Mouse (Mus musculus): ENCODE data around the gene Syne1. TPM values are rescaled to one million over a fixed set of nuclear protein-coding genes. Genes with fewer than 3 reads are reported as not detected.

The Syne1 gene
- polyA plus RNA-seq, 1 experiment: 38.7 TPM

DNA sequence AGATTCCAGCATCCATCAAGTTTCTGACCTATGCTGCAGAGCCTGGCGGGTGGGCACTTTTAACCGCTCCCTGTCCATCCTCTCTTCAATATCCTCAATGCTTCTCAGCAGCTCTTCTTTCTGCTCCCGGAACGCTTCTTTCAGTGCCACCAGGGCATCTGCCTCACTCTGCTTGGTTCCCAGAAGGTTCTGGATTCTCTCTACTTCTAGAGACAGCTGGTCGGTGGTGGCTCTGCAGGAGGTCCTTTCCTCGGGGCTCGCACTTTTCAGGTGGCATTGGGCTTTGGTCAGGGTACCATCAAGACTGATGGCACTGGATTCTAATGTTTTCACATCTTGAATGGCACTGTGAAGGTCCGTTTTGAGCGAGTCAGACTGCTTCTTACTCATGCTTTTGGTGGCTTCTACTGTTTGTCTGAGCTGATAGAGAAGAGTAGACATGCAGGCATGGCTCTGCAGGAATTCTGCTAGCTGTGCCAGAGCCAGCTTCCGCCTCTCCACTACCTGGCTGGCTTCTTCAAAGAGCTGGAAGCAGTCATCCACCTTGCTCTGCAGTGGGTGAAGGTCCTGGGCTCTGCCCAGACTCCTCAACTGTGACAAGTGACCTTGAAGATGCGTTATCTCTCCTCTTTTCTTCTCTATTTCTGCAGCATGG lies 227.4 kb downstream of the Syne1 start:
- TF ChIP-seq CTCF (IDR thresholded peaks at IDR 0.05; ENCODE audit: borderline replicate concordance, insufficient read depth, low read length) (no peak), POLR2A (IDR thresholded peaks at IDR 0.05; ENCODE audit: low read depth, low read length) (no peak)

DNA sequence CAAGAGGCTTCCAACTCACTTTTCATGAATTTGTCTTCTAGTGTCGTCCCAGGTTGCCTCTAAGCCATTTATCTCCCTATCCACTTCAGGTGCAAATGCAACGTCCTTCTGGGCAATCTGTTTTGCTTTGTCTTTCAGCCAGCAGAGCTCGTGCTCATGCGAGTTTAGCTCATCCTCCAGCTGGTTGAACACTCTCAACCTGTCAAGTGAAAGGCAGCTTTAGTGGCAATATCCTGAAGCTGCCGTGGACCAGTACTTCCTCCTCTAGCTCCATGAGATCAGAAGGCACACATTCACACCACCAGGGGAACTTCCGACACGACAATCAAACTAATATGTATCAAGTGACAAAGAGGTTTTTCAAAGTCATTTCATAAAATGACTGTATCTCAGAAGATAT lies 228.7 kb downstream of the Syne1 start:
- no peak overlapping the region for H3K4me3 ChIP-seq (ENCODE audit: insufficient read depth, low read length)
- no peak for TF ChIP-seq CTCF (IDR thresholded peaks at IDR 0.05; ENCODE audit: borderline replicate concordance, insufficient read depth, low read length)
- TF ChIP-seq POLR2A (IDR thresholded peaks at IDR 0.05; ENCODE audit: low read depth, low read length): no peak
- no peaks in the 10 kb centered on the region for H3K4me1 ChIP-seq (ENCODE audit: control insufficient read depth, insufficient read depth, low read length)
- no peak overlapping the region for H3K27ac ChIP-seq (ENCODE audit: insufficient read depth, low read length)

More for the DNA sequence above, 227.4 kb downstream of the Syne1 start:
- Histone ChIP-seq H3K4me1 (ENCODE audit: control insufficient read depth, insufficient read depth, low read length) (no peaks in the 10 kb centered on the region), H3K27ac (ENCODE audit: insufficient read depth, low read length) (no peak overlapping the region), H3K4me3 (ENCODE audit: insufficient read depth, low read length) (no peak overlapping the region)

DNA sequence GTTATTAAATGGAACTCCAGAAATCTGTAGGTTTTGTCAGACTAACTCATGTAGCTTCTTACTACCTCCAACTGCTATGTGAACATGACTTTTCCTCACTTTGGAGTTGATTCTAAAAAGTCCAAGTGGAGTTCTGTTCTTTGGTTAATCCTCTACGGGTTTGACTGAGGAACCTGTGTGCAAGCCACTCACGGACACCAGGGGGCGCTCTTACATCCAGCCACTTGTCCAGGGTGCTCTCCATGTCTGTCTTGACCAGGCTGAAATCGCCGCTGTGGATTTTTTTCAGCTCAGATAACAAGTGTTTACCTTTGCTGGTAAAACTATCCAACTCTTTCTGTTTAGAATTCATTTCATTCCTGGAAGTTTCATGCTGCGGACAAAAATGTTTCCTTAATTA lies 233.7 kb downstream of the Syne1 start:
- Histone ChIP-seq H3K4me3 (ENCODE audit: insufficient read depth, low read length) (no peak overlapping the region), H3K4me1 (ENCODE audit: control insufficient read depth, insufficient read depth, low read length) (no peaks in the 10 kb centered on the region), H3K27ac (ENCODE audit: insufficient read depth, low read length) (no peak overlapping the region)
- TF ChIP-seq CTCF (IDR thresholded peaks at IDR 0.05; ENCODE audit: borderline replicate concordance, insufficient read depth, low read length) (peak; percentile 79; the same call in 1 of the 2 replicates), POLR2A (IDR thresholded peaks at IDR 0.05; ENCODE audit: low read depth, low read length) (no peak)

DNA sequence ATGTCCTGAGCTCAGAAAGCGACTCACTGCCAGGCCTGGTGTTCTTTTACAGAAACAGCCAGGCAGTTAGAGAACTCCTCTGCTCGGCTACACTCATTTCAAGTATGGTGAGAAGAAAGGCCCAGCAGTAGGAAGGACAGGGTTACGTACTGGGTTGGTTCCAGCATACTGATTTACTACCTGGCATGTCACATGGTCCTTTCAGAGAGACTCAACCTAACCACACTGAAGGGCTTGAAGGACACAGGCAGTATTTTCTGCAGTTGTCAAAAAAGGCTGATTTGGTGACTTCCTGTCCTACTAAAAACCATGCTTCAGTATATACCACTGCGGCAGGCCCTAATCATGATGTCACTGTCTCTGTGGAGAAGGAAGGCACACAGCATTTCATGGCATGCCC lies 238.8 kb downstream of the Syne1 start:
- Histone ChIP-seq H3K4me3 (ENCODE audit: insufficient read depth, low read length) (no peak overlapping the region), H3K4me1 (ENCODE audit: control insufficient read depth, insufficient read depth, low read length) (peaks cover 9% of the 10 kb centered on the region; the same call in 1 of the 2 replicates), H3K27ac (ENCODE audit: insufficient read depth, low read length) (no peak overlapping the region)
- TF ChIP-seq POLR2A (IDR thresholded peaks at IDR 0.05; ENCODE audit: low read depth, low read length) (no peak), CTCF (IDR thresholded peaks at IDR 0.05; ENCODE audit: borderline replicate concordance, insufficient read depth, low read length) (no peak)

DNA sequence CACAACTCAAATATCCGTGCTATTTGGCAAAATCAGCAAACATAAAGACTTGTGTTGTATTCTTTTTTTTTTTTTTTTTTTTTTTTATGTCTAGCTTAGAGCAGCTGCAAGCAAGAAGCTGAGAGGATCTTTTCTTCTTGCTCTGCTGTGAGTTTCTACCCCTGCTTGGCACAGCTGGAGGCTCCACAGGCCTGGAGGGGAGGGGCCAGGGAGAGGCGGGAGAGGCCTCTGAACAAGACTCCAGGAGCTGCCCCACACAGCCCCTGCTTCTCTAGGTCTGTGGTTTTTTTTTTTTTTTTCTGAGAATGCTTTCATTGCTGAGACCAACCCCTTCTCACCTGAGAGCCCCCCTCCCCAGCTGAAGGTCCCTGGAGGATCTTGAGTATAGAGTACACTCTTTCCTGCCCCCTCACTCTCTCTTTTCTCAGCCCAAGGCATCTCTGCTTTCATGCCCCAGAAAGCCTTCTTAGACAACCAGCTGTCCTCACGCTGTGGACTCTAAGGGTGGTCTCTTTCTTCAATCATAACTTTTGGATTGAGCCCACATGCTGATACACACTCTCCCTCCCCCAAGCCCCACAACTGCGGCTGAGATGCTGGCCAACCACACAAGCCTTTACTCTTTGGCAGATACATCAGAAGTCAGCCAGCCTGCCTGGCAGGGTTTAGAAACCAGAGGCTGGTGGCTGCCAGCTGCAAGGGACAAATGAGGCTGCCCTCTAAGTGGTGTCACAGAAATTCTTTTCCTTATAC lies 241.1 kb downstream of the Syne1 start:
- no peak for TF ChIP-seq POLR2A (IDR thresholded peaks at IDR 0.05; ENCODE audit: low read depth, low read length)
- no peak for TF ChIP-seq CTCF (IDR thresholded peaks at IDR 0.05; ENCODE audit: borderline replicate concordance, insufficient read depth, low read length)

DNA sequence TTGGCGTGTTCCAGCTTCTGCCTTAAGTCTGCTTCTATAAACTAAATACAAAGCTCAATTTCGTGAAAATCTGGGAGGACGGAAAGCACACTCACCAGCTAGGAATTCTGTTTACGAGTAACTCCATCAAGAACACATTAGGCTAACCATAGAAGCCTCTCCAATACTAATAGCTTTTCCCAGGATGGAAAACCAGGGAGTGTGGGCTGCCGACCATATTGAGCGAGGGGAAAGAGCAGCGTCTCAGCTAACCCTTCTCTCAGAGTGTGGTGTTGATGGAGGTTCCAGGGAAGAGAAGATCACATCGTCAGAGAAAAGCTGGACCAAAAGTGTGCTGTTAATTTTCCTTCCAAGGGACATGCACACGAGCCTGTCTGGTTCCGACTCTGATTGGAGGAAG lies 241.9 kb downstream of the Syne1 start:
- TF ChIP-seq CTCF (IDR thresholded peaks at IDR 0.05; ENCODE audit: borderline replicate concordance, insufficient read depth, low read length) (no peak), POLR2A (IDR thresholded peaks at IDR 0.05; ENCODE audit: low read depth, low read length) (peak; percentile 20; the same call in 1 of the 2 replicates)
- Histone ChIP-seq H3K27ac (ENCODE audit: insufficient read depth, low read length) (peak overlapping the region; percentile 91), H3K4me1 (ENCODE audit: control insufficient read depth, insufficient read depth, low read length) (peaks cover 12% of the 10 kb centered on the region), H3K4me3 (ENCODE audit: insufficient read depth, low read length) (no peak overlapping the region)

More for the DNA sequence above, 241.1 kb downstream of the Syne1 start:
- Histone ChIP-seq H3K27ac (ENCODE audit: insufficient read depth, low read length) (peak overlapping the region; percentile 89), H3K4me3 (ENCODE audit: insufficient read depth, low read length) (no peak overlapping the region), H3K4me1 (ENCODE audit: control insufficient read depth, insufficient read depth, low read length) (peaks cover 9% of the 10 kb centered on the region; the same call in 1 of the 2 replicates)

DNA sequence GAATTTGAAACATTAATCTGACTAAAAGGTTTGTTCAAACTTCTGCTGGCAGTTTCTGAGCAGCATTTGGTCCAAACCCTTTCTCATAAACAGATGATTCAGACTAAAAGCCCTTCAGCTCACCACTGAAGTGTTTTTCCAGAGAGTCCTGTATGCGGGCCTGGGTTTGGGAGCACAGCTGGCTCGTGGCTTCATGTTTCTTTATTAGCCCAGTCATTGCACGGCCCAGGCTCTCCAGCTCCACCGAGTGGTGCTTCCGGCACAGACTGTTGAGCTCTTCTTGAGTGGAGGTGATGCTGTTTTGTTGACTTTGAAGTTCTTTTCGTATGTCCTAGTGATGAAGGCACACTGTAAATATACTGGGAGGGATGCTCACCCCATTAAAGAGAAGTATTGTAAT lies 245.7 kb downstream of the Syne1 start:
- TF ChIP-seq CTCF (IDR thresholded peaks at IDR 0.05; ENCODE audit: borderline replicate concordance, insufficient read depth, low read length) (peak; percentile 67), POLR2A (IDR thresholded peaks at IDR 0.05; ENCODE audit: low read depth, low read length) (no peak)
- Histone ChIP-seq H3K4me3 (ENCODE audit: insufficient read depth, low read length) (no peak overlapping the region), H3K27ac (ENCODE audit: insufficient read depth, low read length) (peak overlapping the region; percentile 94), H3K4me1 (ENCODE audit: control insufficient read depth, insufficient read depth, low read length) (peaks cover 12% of the 10 kb centered on the region)

DNA sequence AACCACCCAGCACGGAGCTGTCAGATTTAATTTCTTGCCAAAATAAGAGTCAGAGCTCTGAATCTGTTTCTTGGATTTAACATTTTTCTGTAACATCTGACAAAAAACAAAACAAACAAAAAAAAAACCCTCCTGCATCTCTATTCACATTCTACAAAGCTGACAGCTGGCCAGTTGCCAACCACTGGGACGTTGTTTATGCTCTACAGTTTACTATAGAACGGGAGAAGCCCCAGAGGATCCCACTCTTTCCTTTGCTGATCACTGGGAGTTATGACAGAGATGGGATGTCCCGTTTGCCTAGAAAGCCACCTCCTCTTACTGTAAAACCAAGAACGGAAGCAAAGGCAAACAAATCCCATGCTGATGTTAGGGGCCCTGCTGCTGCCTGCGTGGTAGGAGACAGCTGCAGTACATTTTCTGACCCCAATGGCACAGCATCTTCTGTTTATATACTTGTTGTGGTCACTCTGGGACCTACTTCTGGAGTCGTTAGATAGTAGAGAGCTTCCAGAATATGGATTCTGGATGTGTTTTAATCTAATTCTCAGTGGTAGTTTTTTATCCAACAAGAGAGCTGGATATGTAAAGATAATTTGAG lies 255.9 kb downstream of the Syne1 start:
- Histone ChIP-seq H3K27ac (ENCODE audit: insufficient read depth, low read length) (no peak overlapping the region), H3K4me3 (ENCODE audit: insufficient read depth, low read length) (no peak overlapping the region), H3K4me1 (ENCODE audit: control insufficient read depth, insufficient read depth, low read length) (no peaks in the 10 kb centered on the region)
- TF ChIP-seq CTCF (IDR thresholded peaks at IDR 0.05; ENCODE audit: borderline replicate concordance, insufficient read depth, low read length): no peak
- no peak for TF ChIP-seq POLR2A (IDR thresholded peaks at IDR 0.05; ENCODE audit: low read depth, low read length)

DNA sequence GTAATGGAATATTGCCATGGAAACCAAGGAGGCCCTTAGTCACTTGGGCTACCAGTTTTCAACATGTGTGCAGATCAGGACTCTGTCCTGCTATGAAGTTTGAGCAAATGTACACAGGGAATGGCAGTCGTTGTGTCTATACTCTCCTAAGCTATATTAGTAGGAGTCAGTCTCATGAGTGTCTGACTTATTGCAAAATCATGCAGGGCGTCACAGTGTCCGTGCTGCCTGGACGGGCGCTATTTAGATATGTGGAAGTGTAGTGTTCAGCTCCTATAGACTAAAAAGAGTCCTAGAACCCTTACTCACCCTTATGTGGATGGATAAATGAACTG lies 261.7 kb downstream of the Syne1 start:
- Histone ChIP-seq H3K4me1 (ENCODE audit: control insufficient read depth, insufficient read depth, low read length) (0 out of 2 replicates have a peak, but pooled peaks cover 1% of the 10 kb centered on the region), H3K4me3 (ENCODE audit: insufficient read depth, low read length) (no peak overlapping the region), H3K27ac (ENCODE audit: insufficient read depth, low read length) (peak overlapping the region; percentile 96)
- TF ChIP-seq CTCF (IDR thresholded peaks at IDR 0.05; ENCODE audit: borderline replicate concordance, insufficient read depth, low read length) (no peak), POLR2A (IDR thresholded peaks at IDR 0.05; ENCODE audit: low read depth, low read length) (peak; percentile 8; the same call in 1 of the 2 replicates)
